Mouse (Mus musculus) liver, embryonic 14.5 days (tissue): ENCODE measurements around the gene Selplg.

Experiments used
- CTCF ChIP-seq: IDR thresholded peaks from 2 replicates; pipeline ENCODE4 v1.5.1; 2016; ENCODE audit warnings: antibody characterized with exemption, low read depth, control low read depth
- EP300 ChIP-seq: IDR thresholded peaks from 2 replicates; pipeline ENCODE4 v1.6.1; 2016; ENCODE audit warnings: antibody characterized with exemption, low read depth

DNA sequence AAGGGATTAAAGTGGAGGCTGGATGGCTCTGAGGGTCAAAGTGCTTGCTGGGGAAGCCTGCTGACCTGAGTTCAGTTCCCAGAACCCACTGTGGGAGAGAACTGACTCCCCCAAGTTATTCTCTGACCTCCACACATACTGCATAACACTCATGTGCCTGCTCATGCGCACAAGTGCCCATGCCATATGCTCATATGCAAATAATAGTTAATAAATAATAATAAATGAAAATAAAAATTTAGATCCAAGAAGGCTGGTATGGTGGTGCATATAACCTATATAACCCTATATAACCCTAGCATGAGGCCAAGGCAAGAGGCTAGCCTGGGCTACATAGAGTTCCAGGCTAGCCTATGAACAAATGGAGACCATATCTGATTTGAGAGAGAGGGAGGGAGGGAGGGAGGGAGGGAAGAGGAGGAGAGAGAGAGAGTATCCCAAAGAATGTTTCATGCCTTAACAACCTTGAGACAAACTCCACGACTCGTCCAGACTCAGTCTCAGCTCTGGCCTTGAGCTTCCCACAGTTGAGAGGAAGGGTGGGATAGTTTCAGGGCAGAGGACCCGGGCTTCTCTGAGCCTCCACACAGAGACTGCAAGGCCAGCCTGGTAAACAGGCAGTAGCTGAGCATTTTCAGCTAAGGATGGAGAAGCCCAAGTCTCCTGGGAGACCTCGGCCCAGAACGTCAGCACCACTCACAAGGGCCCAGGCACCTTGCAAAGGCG, 2.7 kb downstream of the Selplg start:
- TF ChIP-seq EP300 (no peak), CTCF (no peak)
